Mouse (Mus musculus) stomach, postnatal 0 days (tissue): Measurements from ENCODE around the gene Cbx6.

ENCODE experiments used
- CTCF ChIP-seq: IDR thresholded peaks from 2 replicates; pipeline ENCODE4 v1.5.1; 2016; ENCODE audit warnings: antibody characterized with exemption, low read depth, mild to moderate bottlenecking, moderate library complexity
- EP300 ChIP-seq: optimal IDR thresholded peaks from 2 replicates; pipeline ENCODE3; 2016; ENCODE audit warnings: antibody characterized with exemption

- no peak for TF ChIP-seq CTCF
- TF ChIP-seq EP300 = no peak
These were observed 60.1 kb downstream of the Cbx6 start for GRCm38 (mm10) chr15:79774117-79775027.
